Mouse (Mus musculus): ENCODE measurements around the gene Anapc7. TPM values are rescaled to one million over a fixed set of nuclear protein-coding genes. Genes with fewer than 3 reads are reported as not detected.
A peak's percentile ranks its signal among the peaks of the same experiment; 100 is the strongest.
"Not testable (repeated sequence)": the region's sequence is repeated elsewhere in the genome, so short reads cannot be mapped to it uniquely, and the experiment has no call there.

The Anapc7 gene
- polyA plus RNA-seq, 1 experiment from 2014 or later = 27.5 TPM

GRCm38 (mm10) chr5:122452194-122452593 is 30.7 kb downstream of the Anapc7 start:
- H3K9ac ChIP-seq (replicated peaks; ENCODE audit: low read length) = no peak overlapping the region
- no peak overlapping the region for H3K4me3 ChIP-seq (replicated peaks; ENCODE audit: low read depth, low read length)
- no peaks in the 10 kb centered on the region for H3K27me3 ChIP-seq (ENCODE audit: control insufficient read depth, insufficient read depth, low read length)
- no peaks in the 10 kb centered on the region for H3K9me3 ChIP-seq (ENCODE audit: control insufficient read depth, low read length)
- no peak overlapping the region for H3K27ac ChIP-seq (replicated peaks; ENCODE audit: low read depth, low read length)
- ATAC-seq (ENCODE audit: low FRiP score, low TSS enrichment) (no peak), DNase-seq (no peak)
- no peaks in the 10 kb centered on the region for H3K4me1 ChIP-seq (ENCODE audit: control insufficient read depth, insufficient read depth, low read length)
- no peak overlapping the region for H3K4me2 ChIP-seq (ENCODE audit: low read length)
- WGBS = 86% methylated on average over 7 of the region's 7 CpGs
- peaks cover 67% of the 10 kb centered on the region for H3K36me3 ChIP-seq (ENCODE audit: control insufficient read depth, insufficient read depth, low read length)

- H3K4me3 ChIP-seq (replicated peaks; ENCODE audit: low read depth, low read length) = no peak overlapping the region
- no peak overlapping the region for H3K9ac ChIP-seq (replicated peaks; ENCODE audit: low read length)
- no peak for DNase-seq
- ATAC-seq (ENCODE audit: low FRiP score, low TSS enrichment) = no peak
- no peak overlapping the region for H3K27ac ChIP-seq (replicated peaks; ENCODE audit: low read depth, low read length)
- H3K27me3 ChIP-seq (ENCODE audit: control insufficient read depth, insufficient read depth, low read length) = no peaks in the 10 kb centered on the region
- peaks cover 77% of the 10 kb centered on the region for H3K36me3 ChIP-seq (ENCODE audit: control insufficient read depth, insufficient read depth, low read length)
- no peaks in the 10 kb centered on the region for H3K9me3 ChIP-seq (ENCODE audit: control insufficient read depth, low read length)
- WGBS = 76% methylated on average over 6 of the region's 6 CpGs
- H3K4me2 ChIP-seq (ENCODE audit: low read length) = no peak overlapping the region
- H3K4me1 ChIP-seq (ENCODE audit: control insufficient read depth, insufficient read depth, low read length) = no peaks in the 10 kb centered on the region
Measured at GRCm38 (mm10) chr5:122453188-122453587, 31.7 kb downstream of the Anapc7 start.

- Histone ChIP-seq H3K27ac (replicated peaks; ENCODE audit: low read depth, low read length) (no peak overlapping the region; the same call in 1 of the 2 replicates), H3K36me3 (ENCODE audit: control insufficient read depth, insufficient read depth, low read length) (peaks cover 90% of the 10 kb centered on the region), H3K9me3 (ENCODE audit: control insufficient read depth, low read length) (no peaks in the 10 kb centered on the region), H3K4me3 (replicated peaks; ENCODE audit: low read depth, low read length) (no peak overlapping the region), H3K4me2 (ENCODE audit: low read length) (no peak overlapping the region), H3K9ac (replicated peaks; ENCODE audit: low read length) (no peak overlapping the region), H3K4me1 (ENCODE audit: control insufficient read depth, insufficient read depth, low read length) (no peaks in the 10 kb centered on the region), H3K27me3 (ENCODE audit: control insufficient read depth, insufficient read depth, low read length) (no peaks in the 10 kb centered on the region)
- DNase-seq = peak; percentile 13
- WGBS = 95% methylated on average over 4 of the region's 4 CpGs
- ATAC-seq (ENCODE audit: low FRiP score, low TSS enrichment) = no peak
Measured at GRCm38 (mm10) chr5:122454442-122454841, 32.9 kb downstream of the Anapc7 start.

- no peak overlapping the region for H3K4me3 ChIP-seq (replicated peaks; ENCODE audit: low read depth, low read length)
- H3K27ac ChIP-seq (replicated peaks; ENCODE audit: low read depth, low read length) = no peak overlapping the region; the same call in 1 of the 2 replicates
- H3K27me3 ChIP-seq (ENCODE audit: control insufficient read depth, insufficient read depth, low read length) = no peaks in the 10 kb centered on the region
- no peak overlapping the region for H3K4me2 ChIP-seq (ENCODE audit: low read length)
- no peak overlapping the region for H3K9ac ChIP-seq (replicated peaks; ENCODE audit: low read length)
- no peaks in the 10 kb centered on the region for H3K9me3 ChIP-seq (ENCODE audit: control insufficient read depth, low read length)
- peaks cover 94% of the 10 kb centered on the region for H3K36me3 ChIP-seq (ENCODE audit: control insufficient read depth, insufficient read depth, low read length)
- WGBS = 97% methylated on average over 3 of the region's 3 CpGs
- DNase-seq (no peak), ATAC-seq (ENCODE audit: low FRiP score, low TSS enrichment) (no peak)
- no peaks in the 10 kb centered on the region for H3K4me1 ChIP-seq (ENCODE audit: control insufficient read depth, insufficient read depth, low read length)
Measured at GRCm38 (mm10) chr5:122454883-122455282, 33.4 kb downstream of the Anapc7 start.

- WGBS = 96% methylated on average over 3 of the region's 3 CpGs
- no peak for DNase-seq
- no peak for ATAC-seq (ENCODE audit: low FRiP score, low TSS enrichment)
- no peaks in the 10 kb centered on the region for H3K27me3 ChIP-seq (ENCODE audit: control insufficient read depth, insufficient read depth, low read length)
- no peak overlapping the region for H3K9ac ChIP-seq (replicated peaks; ENCODE audit: low read length)
- H3K4me2 ChIP-seq (ENCODE audit: low read length) = no peak overlapping the region
- no peaks in the 10 kb centered on the region for H3K9me3 ChIP-seq (ENCODE audit: control insufficient read depth, low read length)
- H3K36me3 ChIP-seq (ENCODE audit: control insufficient read depth, insufficient read depth, low read length) = peaks cover 95% of the 10 kb centered on the region
- H3K27ac ChIP-seq (replicated peaks; ENCODE audit: low read depth, low read length) = no peak overlapping the region
- no peak overlapping the region for H3K4me3 ChIP-seq (replicated peaks; ENCODE audit: low read depth, low read length)
- no peaks in the 10 kb centered on the region for H3K4me1 ChIP-seq (ENCODE audit: control insufficient read depth, insufficient read depth, low read length)
Measured at GRCm38 (mm10) chr5:122455584-122455983, 34.1 kb downstream of the Anapc7 start.

GRCm38 (mm10) chr5:122457054-122457453 is 35.6 kb downstream of the Anapc7 start:
- H3K9me3 ChIP-seq (ENCODE audit: control insufficient read depth, low read length); H3K27me3 ChIP-seq (ENCODE audit: control insufficient read depth, insufficient read depth, low read length); H3K9ac ChIP-seq (replicated peaks; ENCODE audit: low read length); H3K4me2 ChIP-seq (ENCODE audit: low read length); H3K4me1 ChIP-seq (ENCODE audit: control insufficient read depth, insufficient read depth, low read length); DNase-seq; ATAC-seq (ENCODE audit: low FRiP score, low TSS enrichment); H3K4me3 ChIP-seq (replicated peaks; ENCODE audit: low read depth, low read length); H3K27ac ChIP-seq (replicated peaks; ENCODE audit: low read depth, low read length): not testable (repeated sequence)
- peaks cover 100% of the 10 kb centered on the region for H3K36me3 ChIP-seq (ENCODE audit: control insufficient read depth, insufficient read depth, low read length)
- 89% methylated on average over 9 of the region's 9 CpGs for WGBS

- Histone ChIP-seq H3K27me3 (ENCODE audit: control insufficient read depth, insufficient read depth, low read length) (no peaks in the 10 kb centered on the region), H3K4me3 (replicated peaks; ENCODE audit: low read depth, low read length) (no peak overlapping the region), H3K27ac (replicated peaks; ENCODE audit: low read depth, low read length) (no peak overlapping the region), H3K4me1 (ENCODE audit: control insufficient read depth, insufficient read depth, low read length) (no peaks in the 10 kb centered on the region), H3K36me3 (ENCODE audit: control insufficient read depth, insufficient read depth, low read length) (peaks cover 100% of the 10 kb centered on the region), H3K9ac (replicated peaks; ENCODE audit: low read length) (no peak overlapping the region), H3K9me3 (ENCODE audit: control insufficient read depth, low read length) (no peaks in the 10 kb centered on the region), H3K4me2 (ENCODE audit: low read length) (no peak overlapping the region)
- DNase-seq = no peak
- ATAC-seq (ENCODE audit: low FRiP score, low TSS enrichment) = no peak
- 94% methylated on average over 4 of the region's 4 CpGs for WGBS
Measured at GRCm38 (mm10) chr5:122458066-122458465, 36.6 kb downstream of the Anapc7 start.

- DNase-seq (no peak), ATAC-seq (ENCODE audit: low FRiP score, low TSS enrichment) (no peak)
- Histone ChIP-seq H3K9ac (replicated peaks; ENCODE audit: low read length) (no peak overlapping the region), H3K4me3 (replicated peaks; ENCODE audit: low read depth, low read length) (no peak overlapping the region), H3K9me3 (ENCODE audit: control insufficient read depth, low read length) (no peaks in the 10 kb centered on the region), H3K4me2 (ENCODE audit: low read length) (no peak overlapping the region), H3K27ac (replicated peaks; ENCODE audit: low read depth, low read length) (no peak overlapping the region), H3K27me3 (ENCODE audit: control insufficient read depth, insufficient read depth, low read length) (no peaks in the 10 kb centered on the region), H3K36me3 (ENCODE audit: control insufficient read depth, insufficient read depth, low read length) (peaks cover 100% of the 10 kb centered on the region), H3K4me1 (ENCODE audit: control insufficient read depth, insufficient read depth, low read length) (no peaks in the 10 kb centered on the region)
- 96% methylated on average over 5 of the region's 5 CpGs for WGBS
Measured at GRCm38 (mm10) chr5:122459335-122459734, 37.8 kb downstream of the Anapc7 start.

- ATAC-seq (ENCODE audit: low FRiP score, low TSS enrichment) = no peak
- no peaks in the 10 kb centered on the region for H3K9me3 ChIP-seq (ENCODE audit: control insufficient read depth, low read length)
Measured at GRCm38 (mm10) chr5:122460656-122461055, 39.2 kb downstream of the Anapc7 start.

More at GRCm38 (mm10) chr5:122460656-122461055, 39.2 kb downstream of the Anapc7 start:
- Histone ChIP-seq H3K36me3 (ENCODE audit: control insufficient read depth, insufficient read depth, low read length) (peaks cover 100% of the 10 kb centered on the region), H3K4me1 (ENCODE audit: control insufficient read depth, insufficient read depth, low read length) (no peaks in the 10 kb centered on the region), H3K27me3 (ENCODE audit: control insufficient read depth, insufficient read depth, low read length) (no peaks in the 10 kb centered on the region), H3K27ac (replicated peaks; ENCODE audit: low read depth, low read length) (no peak overlapping the region), H3K4me2 (ENCODE audit: low read length) (no peak overlapping the region), H3K4me3 (replicated peaks; ENCODE audit: low read depth, low read length) (no peak overlapping the region), H3K9ac (replicated peaks; ENCODE audit: low read length) (no peak overlapping the region)
- no peak for DNase-seq
- WGBS = 90% methylated on average over 11 of the region's 11 CpGs

Measured in midbrain, embryonic 14.5 days (tissue).